Mouse (Mus musculus): Measurements from ENCODE around the gene Sars. TPM values are rescaled to one million over a fixed set of nuclear protein-coding genes. Genes with fewer than 3 reads are reported as not detected.
A peak's percentile ranks its signal among the peaks of the same experiment; 100 is the strongest.

Sars gene
- total and polyA plus RNA-seq, 3 experiments = 373 to 394 (median 377) TPM

DNA sequence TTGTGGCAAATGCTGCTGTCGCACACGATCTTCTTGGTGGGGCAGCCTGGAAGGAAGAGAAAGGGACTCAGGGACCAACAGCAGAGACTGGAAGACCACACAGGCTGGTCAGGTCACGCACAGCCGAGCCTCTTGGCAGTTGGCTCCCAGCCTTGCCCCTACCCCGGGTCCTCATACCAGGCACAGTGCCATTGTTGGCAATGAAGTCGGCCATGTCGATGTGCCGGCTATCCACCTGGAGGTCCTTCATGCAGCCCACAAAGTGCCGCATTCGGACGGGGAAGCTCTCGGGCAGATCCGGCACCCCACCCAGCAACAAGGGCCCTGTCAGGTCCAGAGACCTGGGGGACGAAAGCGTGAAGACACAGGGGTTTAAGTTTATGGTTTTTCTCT lies 42.5 kb downstream of the Sars start:
- in situ Hi-C loops (cut with MboI; ENCODE audit: low pct_ligation_motif_present, low pct_unique_long_range_greater_than_20kb, low sequenced_read_pairs) = loop anchor here (25.0 kb wide), 1 partner anchor 385 kb away; no protein-coding TSS in a partner anchor
- no peaks in the 10 kb centered on the region for H3K79me2 ChIP-seq (replicated peaks; ENCODE audit: control insufficient read depth, extremely low read depth, insufficient read depth, poor library complexity, severe bottlenecking)
- no peak overlapping the region for H3K27ac ChIP-seq (ENCODE audit: insufficient read depth, low read depth)
- no peak overlapping the region for H3K4me3 ChIP-seq (replicated peaks in 1 of 3; ENCODE audit: low read depth in 2 of 3, low read length in 2 of 3, poor library complexity in 1 of 3)
- H3K9ac ChIP-seq (ENCODE audit: insufficient read depth, low read depth) = no peak overlapping the region
- H3K36me3 ChIP-seq (replicated peaks in 1 of 2; ENCODE audit: control insufficient read depth in 1 of 2, insufficient read depth in 1 of 2, low read length in 1 of 2) = no peaks in the 10 kb centered on the region
- no peak for DNase-seq (ENCODE audit: extremely low read depth)
- no peak overlapping the region for H3K4me2 ChIP-seq (ENCODE audit: insufficient read depth, low read depth, poor library complexity, severe bottlenecking)
- dilution Hi-C loops (cut with MboI; ENCODE audit: extremely low pct_ligation_motif_present, extremely low pct_unique_long_range_greater_than_20kb, low sequenced_read_pairs) = no loop called here
- no peaks in the 10 kb centered on the region for H3K9me3 ChIP-seq (replicated peaks; ENCODE audit: low read length)
- H3K4me1 ChIP-seq (ENCODE audit: control insufficient read depth in 1 of 2, insufficient read depth in 2 of 2) = peaks cover 2 to 17% of the 10 kb centered on the region in 2 experiments
- peaks cover 88% of the 10 kb centered on the region for H3K27me3 ChIP-seq (replicated peaks)
- TF ChIP-seq ELF1 (IDR thresholded peaks at IDR 0.05; ENCODE audit: low read depth, low read length) = no peak
- no peak for TF ChIP-seq MAX (IDR thresholded peaks at IDR 0.05; ENCODE audit: low read length)
- TF ChIP-seq JUN (IDR thresholded peaks at IDR 0.05; ENCODE audit: insufficient read depth, low read depth, low read length) = no peak
- no peak for TF ChIP-seq JUND (conservative IDR thresholded peaks at IDR 0.05; ENCODE audit: low read depth, low read length)
- no peak for TF ChIP-seq SIN3A (IDR thresholded peaks at IDR 0.05; ENCODE audit: low read length)
- TF ChIP-seq KAT2A (IDR thresholded peaks at IDR 0.05; ENCODE audit: insufficient replicate concordance, low read length) = no peak
- TF ChIP-seq ZMIZ1 (IDR thresholded peaks at IDR 0.05; ENCODE audit: low read depth, low read length) = no peak
- TF ChIP-seq CHD1 (IDR thresholded peaks at IDR 0.05; ENCODE audit: low read depth, low read length) = no peak
- TF ChIP-seq RCOR1 (conservative IDR thresholded peaks at IDR 0.05; ENCODE audit: low read depth, low read length) = no peak
- no peak for TF ChIP-seq NRF1 (IDR thresholded peaks at IDR 0.05; ENCODE audit: low read depth, low read length)
- no peak for TF ChIP-seq POLR2A (IDR thresholded peaks at IDR 0.05; ENCODE audit: low read depth, low read length)
- TF ChIP-seq BHLHE40 (IDR thresholded peaks at IDR 0.05; ENCODE audit: low read depth, low read length) = no peak
- no peak for TF ChIP-seq SMC3 (IDR thresholded peaks at IDR 0.05; ENCODE audit: low read depth, low read length)
- TF ChIP-seq MEF2A (IDR thresholded peaks at IDR 0.05; ENCODE audit: borderline replicate concordance, low read depth, low read length) = no peak

- Histone ChIP-seq H3K4me2 (ENCODE audit: insufficient read depth, low read depth, poor library complexity, severe bottlenecking) (no peak overlapping the region), H3K9me3 (replicated peaks; ENCODE audit: low read length) (no peaks in the 10 kb centered on the region), H3K27me3 (replicated peaks) (peaks cover 90% of the 10 kb centered on the region), H3K4me3 (replicated peaks in 1 of 3; ENCODE audit: low read depth in 2 of 3, low read length in 2 of 3, poor library complexity in 1 of 3) (no peak overlapping the region), H3K79me2 (replicated peaks; ENCODE audit: control insufficient read depth, extremely low read depth, insufficient read depth, poor library complexity, severe bottlenecking) (no peaks in the 10 kb centered on the region), H3K4me1 (ENCODE audit: control insufficient read depth in 1 of 2, insufficient read depth in 2 of 2) (peaks cover 2 to 17% of the 10 kb centered on the region in 2 experiments), H3K36me3 (replicated peaks in 1 of 2; ENCODE audit: control insufficient read depth in 1 of 2, insufficient read depth in 1 of 2, low read length in 1 of 2) (no peaks in the 10 kb centered on the region), H3K27ac (ENCODE audit: insufficient read depth, low read depth) (no peak overlapping the region), H3K9ac (ENCODE audit: insufficient read depth, low read depth) (no peak overlapping the region)
- dilution Hi-C loops (cut with MboI; ENCODE audit: extremely low pct_ligation_motif_present, extremely low pct_unique_long_range_greater_than_20kb, low sequenced_read_pairs) (no loop called here), in situ Hi-C loops (cut with MboI; ENCODE audit: low pct_ligation_motif_present, low pct_unique_long_range_greater_than_20kb, low sequenced_read_pairs) (loop anchor here (25.0 kb wide), 1 partner anchor 385 kb away; no protein-coding TSS in a partner anchor)
- DNase-seq (ENCODE audit: extremely low read depth) = peak; percentile 97
- no peak for TF ChIP-seq JUN (IDR thresholded peaks at IDR 0.05; ENCODE audit: insufficient read depth, low read depth, low read length)
- TF ChIP-seq UBTF (IDR thresholded peaks at IDR 0.05; ENCODE audit: low read depth, low read length) = peak; percentile 65; the same call in 1 of the 2 replicates
- TF ChIP-seq ELF1 (IDR thresholded peaks at IDR 0.05; ENCODE audit: low read depth, low read length) = peak; percentile 59
- peak; percentile 97; the same call in 1 of the 2 replicates for TF ChIP-seq CHD1 (IDR thresholded peaks at IDR 0.05; ENCODE audit: low read depth, low read length)
- no peak for TF ChIP-seq E2F4 (IDR thresholded peaks at IDR 0.05; ENCODE audit: insufficient replicate concordance, low read depth, low read length)
- TF ChIP-seq HCFC1 (IDR thresholded peaks at IDR 0.05; ENCODE audit: low read depth, low read length) = peak; percentile 35; the same call in 1 of the 2 replicates
- TF ChIP-seq USF1 (IDR thresholded peaks at IDR 0.05; ENCODE audit: low read depth, low read length) = peak; percentile 82
- TF ChIP-seq GABPA (IDR thresholded peaks at IDR 0.05; ENCODE audit: insufficient replicate concordance, low read depth, low read length) = no peak
- TF ChIP-seq NRF1 (IDR thresholded peaks at IDR 0.05; ENCODE audit: low read depth, low read length) = peak; percentile 55
- peak; percentile 65 for TF ChIP-seq ETS1 (conservative IDR thresholded peaks at IDR 0.05; ENCODE audit: low read depth, low read length)
- peak; percentile 98 for TF ChIP-seq MYC (IDR thresholded peaks at IDR 0.05; ENCODE audit: low read depth, low read length)
- peak; percentile 44; the same call in 1 of the 2 replicates for TF ChIP-seq ZC3H11A (IDR thresholded peaks at IDR 0.05; ENCODE audit: low read depth, low read length)
- 0 out of 2 replicates have a peak, but pooled peaks have one; percentile 17 for TF ChIP-seq MAZ (IDR thresholded peaks at IDR 0.05; ENCODE audit: low read depth, low read length)
- peak; percentile 74; the same call in 1 of the 2 replicates for TF ChIP-seq USF2 (conservative IDR thresholded peaks at IDR 0.05; ENCODE audit: low read depth, low read length)
- TF ChIP-seq POLR2A (IDR thresholded peaks at IDR 0.05; ENCODE audit: low read depth, low read length) = no peak
- peak; percentile 84 for TF ChIP-seq MEF2A (IDR thresholded peaks at IDR 0.05; ENCODE audit: borderline replicate concordance, low read depth, low read length)
- TF ChIP-seq MAFK (IDR thresholded peaks at IDR 0.05; ENCODE audit: insufficient replicate concordance, low read length) = no peak
- TF ChIP-seq IRF4 (IDR thresholded peaks at IDR 0.05; ENCODE audit: low read depth, low read length) = peak; percentile 79
- peak; percentile 58; the same call in 1 of the 2 replicates for TF ChIP-seq NELFE (IDR thresholded peaks at IDR 0.05; ENCODE audit: low read depth, low read length)
- no peak for TF ChIP-seq ZNF384 (IDR thresholded peaks at IDR 0.05; ENCODE audit: low read depth, low read length)
- no peak; the same call in 1 of the 2 replicates for TF ChIP-seq RCOR1 (conservative IDR thresholded peaks at IDR 0.05; ENCODE audit: low read depth, low read length)
Measured at GRCm38 (mm10) chr3:108401692-108402527, 43.1 kb downstream of the Sars start.

All from CH12.LX (cell line).